Mouse (Mus musculus): Measurements from ENCODE around the gene C3.
A peak's percentile ranks its signal among the peaks of the same experiment; 100 is the strongest.

The C3 gene

DNA sequence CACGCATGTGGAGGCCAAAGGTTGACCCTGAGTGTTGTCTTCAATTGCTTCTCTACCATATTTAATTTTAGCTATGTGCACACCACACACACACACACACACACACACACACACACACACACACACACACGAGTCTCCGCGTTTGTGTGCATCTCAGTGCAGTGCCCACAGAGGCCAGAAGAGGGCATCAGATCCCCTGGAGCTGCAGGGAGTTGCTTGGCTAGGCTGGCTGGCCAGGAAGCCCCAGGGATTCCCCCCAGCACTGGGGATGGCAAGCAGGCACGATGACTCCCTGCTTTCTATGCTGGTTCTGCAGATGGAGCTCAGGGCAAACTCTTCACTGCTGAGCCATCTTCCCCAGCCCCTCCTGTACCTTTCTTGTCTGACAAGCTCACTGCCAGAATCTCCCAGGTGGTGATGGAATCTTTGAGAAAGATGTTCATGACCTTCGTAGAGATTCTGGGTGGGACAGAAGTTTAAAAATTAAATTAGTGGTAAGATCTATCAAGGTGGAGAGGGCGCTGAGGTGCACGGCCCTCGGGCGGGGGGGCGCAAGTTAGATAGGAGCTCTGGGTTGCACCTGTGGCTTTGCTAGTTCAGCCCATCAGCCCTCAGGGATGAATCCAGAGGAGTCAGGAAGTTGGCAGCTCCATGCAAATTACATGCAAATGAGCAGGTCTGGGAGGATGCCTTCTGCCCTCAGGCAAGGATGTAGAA lies 8.6 kb downstream of the C3 start:
- DNase-seq: peak; percentile 52

DNA sequence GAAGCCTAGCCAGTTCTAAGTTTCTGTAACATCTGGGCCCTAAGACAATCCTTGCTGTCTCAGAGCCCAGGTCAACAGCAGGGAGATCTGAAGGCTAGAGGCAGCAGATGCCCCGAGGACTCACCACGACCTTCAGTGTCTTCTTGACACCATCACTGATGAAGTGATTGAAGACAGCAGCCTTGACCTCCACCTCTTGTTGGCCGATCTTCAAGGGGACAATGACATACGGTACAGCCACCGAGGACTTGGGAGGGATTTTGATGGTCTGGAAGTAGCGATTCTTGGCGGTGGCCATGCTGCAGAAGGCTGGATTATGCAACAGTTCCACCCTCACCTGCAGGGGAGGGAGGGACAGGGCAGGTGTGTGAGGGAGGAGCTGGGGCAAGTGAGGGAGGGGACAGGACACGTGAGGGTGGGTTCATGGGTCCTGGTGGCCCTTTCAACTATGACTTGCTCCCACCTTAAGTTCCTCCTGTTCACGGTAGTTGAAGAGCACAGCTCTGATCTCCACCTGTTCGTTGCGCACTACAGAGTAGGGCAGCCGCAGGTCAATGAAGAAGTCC lies 9.5 kb downstream of the C3 start:
- no peak for DNase-seq

DNA sequence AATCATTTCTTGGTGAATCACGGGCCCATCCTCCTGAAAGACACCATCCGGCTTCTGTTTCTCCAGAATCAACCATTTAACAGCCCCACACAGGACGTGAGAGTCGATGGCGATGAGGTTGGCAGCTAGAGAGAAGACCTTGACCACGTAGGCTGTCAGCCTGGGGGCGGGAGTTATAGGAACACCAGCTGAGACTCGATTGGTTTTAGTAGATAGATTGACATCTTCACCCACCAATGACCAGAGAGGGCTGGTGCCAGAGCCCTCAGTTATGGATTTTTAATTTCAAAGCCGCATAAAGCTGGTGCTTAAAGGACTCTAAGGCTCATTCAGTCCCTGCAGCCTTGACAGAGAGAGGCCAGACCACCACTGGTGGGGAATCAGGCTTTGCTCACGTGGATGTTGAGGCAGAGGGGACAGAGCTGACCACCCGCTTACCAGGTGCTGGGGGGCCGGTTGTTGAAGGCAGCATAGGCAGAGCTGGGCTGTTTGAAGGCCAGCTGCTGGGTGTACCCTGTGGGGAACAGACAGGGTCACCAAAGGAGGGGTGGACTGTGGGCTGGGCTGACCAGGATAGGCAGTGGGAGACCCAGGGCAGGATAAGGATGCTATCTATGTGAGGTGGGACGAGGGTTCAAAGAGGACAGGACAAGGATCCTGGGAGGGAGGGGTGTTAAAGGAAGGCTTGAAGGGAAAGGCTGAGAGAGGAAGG lies 13.1 kb downstream of the C3 start:
- DNase-seq: no peak

DNA sequence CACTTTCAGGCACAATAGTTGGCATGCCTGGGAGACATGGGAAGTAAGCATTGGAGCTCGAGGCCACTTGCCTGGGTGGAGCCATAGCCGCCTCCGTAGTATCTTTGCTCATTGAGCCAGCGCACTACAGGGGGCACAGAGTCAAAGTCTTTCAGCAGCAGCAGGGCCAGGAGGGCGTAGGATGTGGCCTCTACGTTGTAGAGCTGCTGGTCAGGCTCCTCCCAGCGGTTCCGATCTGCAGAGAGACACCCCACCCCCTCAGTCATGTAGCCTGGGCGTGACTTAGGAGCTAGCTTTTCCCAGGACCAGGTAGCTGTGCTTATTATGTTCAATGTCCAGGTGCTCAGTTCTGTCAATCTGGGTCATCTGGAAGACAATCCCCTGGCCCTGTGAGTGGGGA lies 16.4 kb downstream of the C3 start:
- no peak for DNase-seq

DNA sequence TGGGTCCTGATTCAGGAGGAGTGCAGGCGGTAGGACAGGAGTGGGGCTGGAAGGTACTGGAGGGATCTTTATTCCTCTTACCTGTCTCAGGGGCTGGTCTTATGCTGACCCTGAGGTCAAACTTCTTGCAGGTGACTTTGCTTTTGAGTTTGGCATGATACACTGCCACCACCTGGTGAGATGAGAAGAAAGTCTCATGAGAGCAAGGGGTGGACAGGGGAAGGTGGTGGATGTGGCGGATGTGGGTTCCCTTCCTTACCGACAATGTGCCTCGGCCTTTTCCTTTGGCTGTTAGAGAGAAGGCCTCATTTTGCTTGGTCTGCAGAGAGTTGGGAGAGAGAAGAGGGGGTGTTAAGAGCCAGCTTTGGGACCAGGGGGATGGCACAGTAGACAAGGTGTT lies 18.6 kb downstream of the C3 start:
- DNase-seq: no peak

DNA sequence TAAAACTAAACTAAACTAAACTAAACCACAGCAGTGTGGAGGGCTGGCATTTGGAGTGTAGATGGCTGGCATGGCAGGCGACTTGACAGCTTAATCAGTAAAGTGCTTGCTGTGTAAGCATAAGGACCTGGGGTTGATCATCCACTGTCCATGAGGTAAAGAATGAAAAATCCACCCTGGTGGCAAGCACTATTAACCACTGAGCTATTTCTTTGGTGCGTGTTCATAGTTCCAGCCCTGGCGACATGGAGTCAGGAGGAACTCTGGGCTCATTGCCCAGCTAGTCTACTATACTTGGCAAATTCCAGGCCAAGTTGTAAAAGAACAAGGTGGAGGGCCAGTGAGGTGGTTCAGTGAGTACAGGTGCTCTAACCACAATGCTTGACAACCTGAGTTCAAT lies 20.0 kb downstream of the C3 start:
- DNase-seq: no peak

DNA sequence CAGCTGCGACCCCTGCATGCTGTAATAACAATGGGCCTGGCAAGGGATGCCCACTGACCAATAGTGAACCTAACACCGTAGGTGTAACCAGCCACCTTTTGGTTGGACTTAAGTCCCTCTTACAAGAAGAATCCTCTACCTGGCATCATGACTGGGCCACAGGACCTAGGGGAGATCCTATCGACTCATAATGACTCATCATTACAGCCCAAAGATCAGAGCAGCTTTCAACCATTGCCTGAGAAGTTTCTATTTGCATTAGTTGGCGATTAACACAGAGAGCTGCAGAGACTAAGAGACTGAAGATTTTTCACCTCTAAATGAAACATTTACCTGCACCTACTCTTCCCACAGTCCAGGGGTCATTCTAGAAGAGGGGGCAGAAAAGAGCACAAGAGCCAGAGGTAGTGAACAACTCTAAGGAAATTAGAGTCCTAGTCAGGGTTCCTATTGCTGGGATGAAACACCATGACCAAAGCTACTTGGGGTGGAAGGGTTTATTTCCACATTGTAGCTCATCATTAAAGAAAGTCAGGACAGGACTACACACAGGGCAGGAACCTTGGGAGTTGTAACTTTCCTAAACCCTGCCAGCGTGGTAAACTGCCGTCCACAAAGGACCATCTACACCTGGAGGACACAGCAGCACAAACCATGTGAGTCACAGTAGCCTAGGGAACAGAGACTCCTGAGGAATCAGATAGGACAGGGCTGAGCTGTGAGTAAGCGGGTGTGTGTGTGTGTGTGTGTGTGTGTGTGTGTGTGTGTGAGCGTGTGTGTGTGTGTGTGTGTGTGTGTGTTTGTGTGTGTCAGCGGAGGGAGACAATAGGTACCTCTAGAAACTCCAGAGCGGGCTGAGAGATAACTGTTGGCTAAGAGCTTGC lies 25.9 kb downstream of the C3 start:
- no peak for DNase-seq

DNA sequence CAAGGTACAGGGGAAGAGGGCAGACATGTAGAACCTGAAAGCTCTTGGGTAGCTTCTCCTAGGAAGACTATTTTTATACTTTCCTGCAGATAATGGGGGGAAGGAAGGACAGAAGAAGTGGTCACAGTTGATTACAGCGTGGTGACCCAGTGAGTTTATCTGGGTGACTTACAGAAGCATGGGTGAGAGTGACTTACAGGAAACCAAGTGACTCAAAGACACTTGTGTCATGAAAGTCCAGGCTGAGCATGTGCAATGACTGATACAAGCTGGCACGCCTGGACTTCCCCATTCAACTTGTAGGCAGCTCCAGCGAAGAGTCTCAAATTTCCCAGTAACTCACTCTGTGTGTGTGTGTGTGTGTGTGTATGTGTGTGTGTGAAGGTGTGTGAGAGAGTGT lies 29.7 kb downstream of the C3 start:
- no peak for DNase-seq

DNA sequence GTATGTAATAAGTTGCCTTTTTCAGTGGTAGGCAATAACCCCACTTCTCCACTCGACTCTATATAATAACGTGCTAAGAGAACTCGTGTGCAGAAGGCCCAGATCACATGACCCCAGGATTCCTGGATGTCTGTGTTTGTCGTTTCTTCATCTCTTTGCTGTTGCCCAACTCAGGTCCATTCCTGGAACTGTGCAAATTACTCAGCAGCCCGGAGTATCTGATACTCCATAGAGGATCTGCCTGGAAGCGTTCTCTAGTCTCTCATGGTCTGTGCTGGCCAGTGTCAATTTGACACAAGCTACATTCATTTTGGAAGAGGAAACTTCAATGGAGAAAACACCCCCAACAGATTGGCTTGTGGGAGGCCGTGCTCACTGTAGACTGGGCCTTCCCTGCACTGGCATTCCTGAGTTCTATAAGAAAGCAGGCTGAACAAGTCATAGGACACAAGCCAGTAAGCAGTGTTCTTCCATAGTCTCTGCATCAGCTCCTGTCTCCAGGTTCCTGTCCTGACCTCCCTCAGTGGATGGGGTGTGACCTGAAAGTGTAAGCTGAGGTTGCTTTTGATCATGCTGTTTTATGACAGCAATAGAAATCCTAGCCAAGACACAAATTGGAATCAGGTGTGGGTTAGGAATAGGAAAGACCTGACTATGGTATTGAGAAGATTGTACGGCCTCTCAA lies 32.5 kb downstream of the C3 start:
- no peak for DNase-seq

DNA sequence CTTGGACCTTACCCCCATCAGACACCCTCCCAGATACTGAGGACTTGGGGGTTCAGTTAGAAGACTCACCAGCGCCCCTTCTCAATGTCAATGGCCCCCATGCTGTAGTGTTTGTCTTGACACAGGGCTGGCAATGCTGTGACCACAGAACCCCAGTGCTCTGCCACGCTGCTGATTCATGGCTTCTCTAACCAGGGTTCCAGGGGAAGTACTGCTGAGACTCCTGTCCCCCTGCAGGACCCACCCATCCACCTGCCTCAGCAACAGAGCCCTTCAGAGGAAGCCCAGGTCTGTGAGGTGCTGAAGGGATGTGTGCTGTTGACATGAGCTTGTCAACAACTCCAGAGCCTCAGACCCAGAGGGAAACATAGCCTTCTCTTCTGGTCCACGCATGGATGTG lies 33.2 kb downstream of the C3 start:
- DNase-seq: no peak

DNA sequence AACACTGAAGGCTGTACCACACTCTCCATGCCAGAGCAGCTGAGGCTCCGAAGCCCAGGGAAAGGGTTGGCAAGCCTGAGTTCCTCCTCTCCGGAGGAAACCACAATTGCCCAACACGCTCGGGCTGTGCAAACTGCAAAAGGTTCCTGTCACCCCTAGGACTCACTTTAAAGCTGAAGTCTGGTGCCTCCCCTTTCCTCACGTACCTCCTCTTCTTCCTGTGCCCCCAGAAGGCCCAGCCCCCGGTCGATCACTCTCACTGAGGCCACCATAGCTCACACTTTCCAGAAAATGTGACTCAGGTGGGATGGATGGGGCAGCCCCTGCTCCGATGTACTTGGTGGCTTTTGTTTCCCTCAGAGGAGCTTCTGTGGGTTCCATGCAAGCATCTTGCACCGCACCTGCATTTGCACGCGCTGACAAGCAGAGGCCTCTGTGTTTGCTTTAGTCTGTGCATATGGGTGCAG lies 33.9 kb downstream of the C3 start, which contains the start of gene Tnfsf14:
Gene Tnfsf14, minus strand, starts transcription at position 137 of the 467 bp plus-strand sequence.
- no peak for DNase-seq

DNA sequence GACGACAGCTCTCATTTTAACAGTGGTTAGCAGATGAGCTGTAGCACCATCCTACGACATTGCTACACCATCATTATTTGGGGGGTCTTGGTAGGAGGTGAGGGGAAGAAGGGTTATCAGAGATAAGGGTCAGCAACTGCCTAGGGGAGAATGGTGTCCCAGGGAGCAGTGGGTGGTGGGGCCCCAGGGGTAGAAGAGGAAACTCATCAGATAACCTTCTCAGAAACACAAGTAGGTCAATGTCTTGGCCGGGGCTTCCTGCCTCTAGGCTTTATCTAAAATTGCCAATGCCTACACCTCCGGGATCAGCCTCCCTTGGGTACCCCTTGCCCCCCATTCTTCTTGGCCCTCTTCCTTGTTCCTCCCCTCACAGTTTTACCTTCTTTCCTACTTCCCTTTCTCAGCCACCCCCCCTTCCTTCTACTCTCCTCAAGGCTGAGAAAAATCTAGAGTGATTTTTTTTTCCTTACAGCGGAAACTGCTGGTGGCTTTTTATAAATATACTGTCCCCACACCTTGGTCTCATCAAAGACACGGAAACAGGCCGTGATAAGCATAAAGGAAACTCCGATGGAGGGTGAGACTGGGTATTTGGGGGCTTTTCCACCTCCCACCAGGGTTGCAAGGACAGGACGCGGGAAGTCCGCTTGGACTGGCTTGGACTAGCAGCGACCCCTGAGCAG lies 39.3 kb downstream of the C3 start:
- no peak for DNase-seq

DNA sequence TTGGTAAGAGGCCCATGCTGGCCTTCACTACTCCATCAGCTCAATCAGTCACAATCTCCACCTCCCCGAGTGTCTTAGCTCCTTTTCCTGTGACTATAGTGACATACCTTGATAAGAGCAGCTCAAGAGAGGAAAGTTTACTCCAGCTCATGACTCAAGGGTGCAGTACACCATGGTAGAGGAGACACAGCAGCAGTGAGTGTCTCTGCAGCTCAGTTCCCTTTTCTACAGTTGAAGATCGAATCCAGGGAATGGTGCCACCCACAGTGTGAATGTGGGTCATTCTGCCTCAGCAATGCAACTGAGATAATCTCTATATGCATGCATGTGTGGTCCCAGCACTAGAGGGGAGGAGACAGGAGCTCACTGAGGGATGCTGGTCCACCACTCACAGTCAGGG lies 42.3 kb downstream of the C3 start:
- DNase-seq: no peak

DNA sequence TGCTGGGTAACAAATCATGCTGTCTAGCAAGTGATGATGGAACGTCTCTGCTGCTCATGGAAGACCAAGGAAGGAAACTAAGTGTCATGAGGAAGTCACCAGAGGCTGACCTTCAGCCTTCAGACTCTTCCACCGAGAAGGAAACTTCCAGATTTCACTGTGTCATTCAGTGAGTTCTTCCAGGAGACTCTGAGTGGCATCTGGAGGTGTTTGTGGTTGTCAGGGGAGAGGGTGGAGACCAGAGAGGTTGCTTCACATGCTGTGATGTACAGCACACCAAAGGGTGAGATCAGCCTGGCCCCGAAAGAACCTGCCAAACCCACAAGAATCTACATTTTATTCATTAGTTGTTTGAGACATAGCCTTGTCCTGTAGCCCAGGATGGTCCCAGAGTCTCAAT lies 45.1 kb downstream of the C3 start:
- DNase-seq: no peak

DNA sequence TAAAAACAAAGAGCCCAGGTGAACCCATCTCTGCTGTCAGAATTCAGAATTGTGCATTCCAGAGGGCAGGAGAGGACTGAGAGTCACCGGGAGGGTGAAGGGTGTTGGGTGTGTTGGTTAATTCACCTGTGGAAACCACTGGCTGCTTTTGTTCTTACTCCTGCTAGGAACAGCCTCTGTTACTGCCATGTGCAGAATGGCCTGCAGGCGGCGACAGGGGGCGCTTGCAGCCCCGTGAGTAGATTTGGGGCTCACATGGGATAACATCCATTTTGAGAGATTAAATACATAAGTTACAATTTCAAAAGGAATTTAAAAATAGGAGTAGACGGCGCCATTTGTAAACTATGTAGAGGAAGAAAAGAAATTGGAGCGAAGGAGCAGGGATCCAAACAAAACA lies 47.6 kb downstream of the C3 start:
- no peak for DNase-seq

DNA sequence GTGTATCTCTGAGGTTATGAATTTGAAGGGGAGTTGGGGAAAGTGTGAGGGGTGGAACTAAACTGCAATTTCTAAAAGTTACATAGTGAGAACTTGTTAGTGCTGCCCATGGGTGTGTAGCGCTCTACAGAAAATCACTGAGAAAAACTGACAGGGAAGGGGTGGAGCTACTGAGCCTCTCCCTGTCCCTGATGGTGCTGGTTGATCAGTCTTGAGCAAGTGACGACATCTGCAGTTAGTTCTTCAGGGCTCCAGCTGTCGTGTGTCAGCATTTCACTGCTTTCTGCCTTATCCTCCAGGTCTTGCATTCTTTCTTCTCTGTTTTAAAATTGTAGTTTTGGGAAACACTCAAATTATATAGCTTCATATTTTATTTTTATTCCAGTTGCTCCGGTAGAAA lies 54.6 kb downstream of the C3 start:
- DNase-seq: no peak

DNA sequence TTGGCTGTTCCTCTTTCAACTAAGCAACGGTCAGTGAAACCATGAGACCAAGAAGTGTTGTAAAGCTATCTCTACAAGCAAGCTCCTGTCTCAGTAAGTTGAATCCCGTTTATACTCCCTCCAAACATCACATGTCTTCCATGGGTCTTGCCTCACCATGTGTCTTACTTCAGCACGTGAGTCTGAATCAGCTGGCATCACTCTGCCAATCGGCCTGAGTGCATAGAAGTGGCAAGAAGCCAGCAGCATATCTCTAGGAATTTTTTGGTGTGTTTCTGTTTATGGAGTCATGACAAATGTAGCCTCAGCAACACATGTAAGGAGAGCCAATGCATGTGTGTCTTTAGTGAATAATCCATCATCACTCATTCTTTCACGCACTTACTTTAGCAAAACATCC lies 55.6 kb downstream of the C3 start:
- no peak for DNase-seq

DNA sequence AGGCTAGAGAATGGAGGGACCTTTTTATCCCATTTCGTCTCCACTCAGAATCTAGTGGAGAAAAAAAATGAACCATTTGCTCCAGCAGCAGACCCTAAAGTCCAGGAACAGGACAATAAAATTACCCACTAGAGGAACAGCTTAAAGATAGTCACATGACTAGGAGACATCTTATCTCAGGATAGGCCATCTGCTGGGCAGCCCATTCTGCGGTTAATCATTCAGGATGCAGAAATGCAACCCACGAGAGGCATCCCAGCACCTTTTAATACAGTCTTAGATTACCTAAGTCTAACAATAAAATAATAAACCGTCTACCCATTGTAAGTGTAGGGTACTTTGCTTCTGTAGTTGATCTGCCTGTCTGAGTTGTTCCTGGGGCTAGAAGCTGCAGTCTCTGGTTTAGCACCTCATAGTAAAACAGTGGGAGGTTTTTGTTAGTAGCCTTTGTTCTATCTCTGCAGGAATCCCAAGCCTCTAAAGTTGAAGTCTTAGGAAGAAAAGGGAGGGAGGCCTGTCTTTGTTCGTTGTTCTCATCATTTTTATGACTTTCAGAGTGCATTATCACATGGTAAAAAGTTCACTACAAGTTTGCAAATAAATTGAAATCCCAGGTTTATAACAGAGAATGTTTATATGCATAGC lies 57.2 kb downstream of the C3 start:
- no peak for DNase-seq

DNA sequence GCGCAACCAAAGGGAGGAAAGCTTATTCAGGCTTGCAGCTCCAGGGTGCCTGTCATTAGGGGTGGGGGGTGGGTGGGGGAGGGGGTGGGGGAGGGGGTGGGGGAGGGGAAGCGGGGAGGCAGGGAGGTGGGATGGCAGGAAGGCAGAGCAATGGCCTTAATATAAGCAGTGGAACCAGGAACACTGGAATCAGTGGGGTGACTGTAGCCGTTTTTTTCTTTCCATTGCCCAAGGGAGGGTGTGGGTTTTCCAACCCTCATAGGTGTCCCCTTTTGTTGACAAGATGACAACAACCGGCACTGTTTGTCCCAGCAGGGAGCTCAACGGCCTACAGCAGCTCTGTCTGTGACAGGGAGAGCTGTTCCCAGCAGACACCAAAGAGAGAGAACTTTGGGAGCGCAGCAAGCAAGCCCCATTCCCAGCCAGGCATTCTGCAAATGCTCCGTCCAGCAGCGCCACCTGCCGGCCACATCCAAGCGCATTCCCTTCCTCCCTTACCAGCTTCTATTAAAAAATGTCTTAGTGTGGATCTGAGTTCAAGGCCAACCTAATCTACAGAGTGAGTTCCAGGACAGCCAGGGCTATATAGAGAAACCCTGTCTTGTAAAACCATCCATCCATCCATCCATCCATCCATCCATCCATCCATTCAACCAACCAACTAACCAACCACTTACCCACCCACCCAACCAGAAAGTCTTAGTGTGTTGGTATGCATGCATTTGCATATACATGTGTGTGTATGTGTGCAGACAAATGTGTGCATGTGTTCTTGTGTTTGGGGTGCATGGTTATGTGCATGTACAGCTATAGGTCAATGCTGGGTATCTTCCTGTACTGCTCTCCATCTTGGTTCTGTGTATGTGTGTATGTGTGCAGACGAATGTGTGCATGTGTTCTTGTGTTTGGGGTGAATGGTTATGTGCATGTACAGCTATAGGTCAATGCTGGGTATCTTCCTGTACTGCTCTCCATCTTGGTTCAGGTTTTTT lies 60.8 kb downstream of the C3 start:
- peak; percentile 84 for DNase-seq

All from cerebellum, adult 11 months (tissue).